Mouse (Mus musculus) brain, embryonic 14.5 days (tissue): ENCODE data around the gene Clta.

Source experiments
- CTCF ChIP-seq: fragments of 200-500 bp; IDR thresholded peaks from 2 replicates; pipeline ENCODE4 v1.5.1; 2012; ENCODE audit warnings: inconsistent platforms, mild to moderate bottlenecking, moderate library complexity, borderline replicate concordance; ENCODE audit not compliant: insufficient read depth, insufficient read length; ENCODE audit errors: extremely low read depth
- POLR2A ChIP-seq: fragments of 200-500 bp; IDR thresholded peaks from 2 replicates; pipeline ENCODE4 v1.6.1; 2012; ENCODE audit warnings: mild to moderate bottlenecking, inconsistent platforms, borderline replicate concordance; ENCODE audit not compliant: poor library complexity, insufficient read depth, insufficient read length, severe bottlenecking; ENCODE audit errors: extremely low read depth

GRCm38 (mm10) chr4:44024241-44024640 is 20.0 kb downstream of the Clta start:
- no peak for TF ChIP-seq POLR2A
- no peak for TF ChIP-seq CTCF
